In genomic region chr8:70084191-70085065, GRCm38 (mm10) we compare ENCODE assay signal across 8 mouse cellular contexts. TPM values are rescaled to one million over a fixed set of nuclear protein-coding genes. Genes with fewer than 3 reads are reported as not detected.
A peak's percentile ranks its signal among the peaks of the same experiment; 100 is the strongest.
DNase-seq lines count a peak whose midpoint lies in the region; ATAC-seq and TF ChIP-seq lines count a peak whose summit lies in the region.

No protein-coding gene starts in this region.

- no peaks in the 10 kb centered on the region for H3K79me2 ChIP-seq in heart, adult 2 months (replicated peaks; ENCODE audit: control insufficient read depth, insufficient read depth, low read length)

- WGBS in heart, adult 2 months = 5% methylated on average over 71 of the region's 71 CpGs
- WGBS in intestine, embryonic 14.5 days = 2% methylated on average over 71 of the region's 71 CpGs
- under 1% methylated on average over 71 of the region's 71 CpGs for WGBS in neural tube, embryonic 11.5 days

- ATAC-seq in intestine, embryonic 14.5 days (replicated peaks; ENCODE audit: low FRiP score, low TSS enrichment, low read depth) = no peak
- ATAC-seq in neural tube, embryonic 11.5 days (ENCODE audit: insufficient read depth, low FRiP score, low TSS enrichment) = peak; percentile 15; the same call in 1 of the 2 replicates

- TF ChIP-seq CTCF in heart, adult 2 months (IDR thresholded peaks at IDR 0.05) = no peak

- no peak overlapping the region for H3K9ac ChIP-seq in heart, adult 2 months (ENCODE audit: low read depth, low read length)
- no peak overlapping the region for H3K9ac ChIP-seq in intestine, embryonic 14.5 days (ENCODE audit: low read length)
- H3K9ac ChIP-seq in neural tube, embryonic 11.5 days (ENCODE audit: low read length) = peak overlapping the region; percentile 18; the same call in 1 of the 2 replicates

- no peak overlapping the region for H3K27ac ChIP-seq in heart, adult 2 months
- no peak overlapping the region for H3K27ac ChIP-seq in intestine, embryonic 14.5 days (ENCODE audit: low read depth)
- H3K27ac ChIP-seq in neural tube, embryonic 11.5 days (ENCODE audit: low read depth, low read length) = no peak overlapping the region

- H3K27me3 ChIP-seq in heart, adult 2 months (ENCODE audit: control insufficient read depth, insufficient read depth, low read length) = peaks cover 15% of the 10 kb centered on the region
- peaks cover 74% of the 10 kb centered on the region for H3K27me3 ChIP-seq in intestine, embryonic 14.5 days (replicated peaks; ENCODE audit: control insufficient read depth, insufficient read depth, low read length)
- H3K27me3 ChIP-seq in neural tube, embryonic 11.5 days (ENCODE audit: control insufficient read depth, insufficient read depth, low read length) = peaks cover 69% of the 10 kb centered on the region

- intact Hi-C loops in heart, adult 2 months (cut with DNase I) = loop anchor here (5.0 kb wide), 1 partner anchor 138 kb away; no protein-coding TSS in a partner anchor

- TF ChIP-seq EP300 in heart, adult 2 months (IDR thresholded peaks at IDR 0.05; ENCODE audit: insufficient read depth, low read depth, low read length) = no peak

- no peaks in the 10 kb centered on the region for H3K4me1 ChIP-seq in heart, adult 2 months (ENCODE audit: control insufficient read depth, insufficient read depth, low read length)
- peaks cover 7% of the 10 kb centered on the region; the same call in 1 of the 2 replicates for H3K4me1 ChIP-seq in intestine, embryonic 14.5 days (replicated peaks; ENCODE audit: control insufficient read depth, insufficient read depth, low read length)
- H3K4me1 ChIP-seq in neural tube, embryonic 11.5 days (ENCODE audit: control insufficient read depth, insufficient read depth, low read length) = peaks cover 14% of the 10 kb centered on the region

- DNase-seq in heart, adult 2 months = no peak
- DNase-seq in heart, adult 9 months (ENCODE audit: low spot score in 2 of 2) = no peak
- DNase-seq in ES-CJ7 (ENCODE audit: low read depth, low spot score) = peak; percentile 46
- DNase-seq in embryo, embryonic 11 days = peak; percentile 48
- peak; percentile 71 for DNase-seq in intestine, embryonic 14.5 days (ENCODE audit: low spot score)
- peak; percentile 47 for DNase-seq in neural tube, embryonic 11.5 days (ENCODE audit: low spot score)
- no peak for DNase-seq in adipocyte (ENCODE audit: low spot score)
- no peak for DNase-seq in left cerebral cortex, adult 8-10 months (ENCODE audit: low spot score in 2 of 2)

- TF ChIP-seq POLR2A in heart, adult 2 months (IDR thresholded peaks at IDR 0.05; ENCODE audit: insufficient read depth, low read depth, low read length) = no peak

- H3K36me3 ChIP-seq in heart, adult 2 months (ENCODE audit: control insufficient read depth, insufficient read depth, low read length) = no peaks in the 10 kb centered on the region
- H3K36me3 ChIP-seq in intestine, embryonic 14.5 days (ENCODE audit: control insufficient read depth, insufficient read depth, low read length) = no peaks in the 10 kb centered on the region
- no peaks in the 10 kb centered on the region for H3K36me3 ChIP-seq in neural tube, embryonic 11.5 days (ENCODE audit: control insufficient read depth, insufficient read depth, low read length)

- H3K4me3 ChIP-seq in heart, adult 2 months = peak overlapping the region; percentile 31
- H3K4me3 ChIP-seq in intestine, embryonic 14.5 days (ENCODE audit: low read depth, low read length) = peak overlapping the region; percentile 30
- peak overlapping the region; percentile 35 for H3K4me3 ChIP-seq in neural tube, embryonic 11.5 days (ENCODE audit: low read depth, low read length)

- no peaks in the 10 kb centered on the region for H3K9me3 ChIP-seq in intestine, embryonic 14.5 days (ENCODE audit: control insufficient read depth, low read length)
- no peaks in the 10 kb centered on the region for H3K9me3 ChIP-seq in neural tube, embryonic 11.5 days (ENCODE audit: control insufficient read depth, low read length)

- peak overlapping the region; percentile 52 for H3K4me2 ChIP-seq in intestine, embryonic 14.5 days (ENCODE audit: low read length)
- peak overlapping the region; percentile 62 for H3K4me2 ChIP-seq in neural tube, embryonic 11.5 days (ENCODE audit: low read depth)

RNA-seq across cellular contexts. Expression of gene Hapln4, which starts 1.2 kb away (rescaled TPM):
- under 1 TPM in 1 of 2 experiments, not detected in 1; 0.10 TPM for total RNA-seq in heart, adult 2 months (2021)
- 0.15 and 0.16 TPM in 2 replicates for polyA plus RNA-seq in heart, adult 2 months (2012; rRNA removed)
- not detected in 2 replicates for polyA plus RNA-seq in intestine, embryonic 14.5 days (2014; fragmentation: Nextera tagmentation; extraction: Ambion mirVana)
- polyA plus RNA-seq in neural tube, embryonic 11.5 days (2014; fragmentation: Nextera tagmentation; extraction: Ambion mirVana) = 0.21 and 0.27 TPM in 2 replicates
- 100 to 1,000 TPM in 2 of 4 experiments, 10 to 100 TPM in 2; 97.1 to 113 (median 101) TPM for total RNA-seq in left cerebral cortex, adult 8-10 months (2022)

RNA-seq across cellular contexts. Expression of gene Tm6sf2, which starts 11.7 kb away (rescaled TPM):
- under 1 TPM; 0.64 to 0.94 TPM for total RNA-seq in heart, adult 2 months (2021)
- 2.7 and 3.1 TPM in 2 replicates for polyA plus RNA-seq in heart, adult 2 months (2012; rRNA removed)
- 1.9 and 3.0 TPM in 2 replicates for polyA plus RNA-seq in intestine, embryonic 14.5 days (2014; fragmentation: Nextera tagmentation; extraction: Ambion mirVana)
- polyA plus RNA-seq in neural tube, embryonic 11.5 days (2014; fragmentation: Nextera tagmentation; extraction: Ambion mirVana) = 0.53 and 1.3 TPM in 2 replicates
- 1 to 10 TPM; 1.1 to 4.6 (median 1.4) TPM for total RNA-seq in left cerebral cortex, adult 8-10 months (2022)

RNA-seq across cellular contexts. Expression of gene Ncan, which starts 36.2 kb away (rescaled TPM):
- total RNA-seq in heart, adult 2 months (2021) = under 1 TPM in 1 of 2 experiments, not detected in 1; 0.02 TPM
- polyA plus RNA-seq in heart, adult 2 months (2012; rRNA removed) = 0.08 and 0.18 TPM in 2 replicates
- 1.9 TPM in 2 replicates for polyA plus RNA-seq in intestine, embryonic 14.5 days (2014; fragmentation: Nextera tagmentation; extraction: Ambion mirVana)
- 55.8 and 59.7 TPM in 2 replicates for polyA plus RNA-seq in neural tube, embryonic 11.5 days (2014; fragmentation: Nextera tagmentation; extraction: Ambion mirVana)
- total RNA-seq in left cerebral cortex, adult 8-10 months (2022) = 100 to 1,000 TPM; 143 to 155 (median 147) TPM

RNA-seq across cellular contexts. Expression of gene Sugp1, which starts 41.8 kb away (rescaled TPM):
- 10 to 100 TPM; 15.8 to 19.6 TPM for total RNA-seq in heart, adult 2 months (2021)
- 6.7 and 10.6 TPM in 2 replicates for polyA plus RNA-seq in heart, adult 2 months (2012; rRNA removed)
- 34.2 and 34.4 TPM in 2 replicates for polyA plus RNA-seq in intestine, embryonic 14.5 days (2014; fragmentation: Nextera tagmentation; extraction: Ambion mirVana)
- 39.2 and 39.5 TPM in 2 replicates for polyA plus RNA-seq in neural tube, embryonic 11.5 days (2014; fragmentation: Nextera tagmentation; extraction: Ambion mirVana)
- total RNA-seq in left cerebral cortex, adult 8-10 months (2022) = 10 to 100 TPM; 53.0 to 56.4 (median 54.6) TPM

RNA-seq across cellular contexts. Expression of gene Mau2, which starts 41.9 kb away (rescaled TPM):
- total RNA-seq in heart, adult 2 months (2021) = 10 to 100 TPM; 30.1 to 32.6 TPM
- polyA plus RNA-seq in heart, adult 2 months (2012; rRNA removed) = 33.2 and 46.9 TPM in 2 replicates
- 46.9 and 54.5 TPM in 2 replicates for polyA plus RNA-seq in intestine, embryonic 14.5 days (2014; fragmentation: Nextera tagmentation; extraction: Ambion mirVana)
- polyA plus RNA-seq in neural tube, embryonic 11.5 days (2014; fragmentation: Nextera tagmentation; extraction: Ambion mirVana) = 57.3 and 62.1 TPM in 2 replicates
- 10 to 100 TPM; 61.7 to 65.7 (median 65.3) TPM for total RNA-seq in left cerebral cortex, adult 8-10 months (2022)

Comparison
In these comparisons a context has a peak if more than half of its experiments do, and no peak if none do; other contexts are left out.
1. DNase-seq: peak in ES-CJ7 (single experiment), embryo, embryonic 11 days (single experiment), intestine, embryonic 14.5 days (single experiment) and neural tube, embryonic 11.5 days (single experiment); none in heart, adult 2 months (0 of 2), heart, adult 9 months (0 of 2), adipocyte (single experiment) and left cerebral cortex, adult 8-10 months (0 of 2).
2. RNA of gene Ncan, which starts 36.2 kb away (polyA plus RNA-seq): 55.8 to 59.7 TPM in neural tube, embryonic 11.5 days; 1.9 TPM in intestine, embryonic 14.5 days and 0.08 to 0.18 TPM in heart, adult 2 months; every median in the first group is over 10 times any median in the second.
3. Peak in every context shown above with its lines, with median percentiles within 50 percentile points of each other: H3K4me3 ChIP-seq.